Mouse (Mus musculus): Measurements from ENCODE around the gene Zdhhc17.

Gene Zdhhc17

GRCm38 (mm10) chr10:110921890-110922289, 88.0 kb downstream of the Zdhhc17 start:
- no peak for DNase-seq (ENCODE audit: low read depth, low spot score)

- DNase-seq (ENCODE audit: low read depth, low spot score), result no peak
Observed at GRCm38 (mm10) chr10:110920368-110920950, 89.5 kb downstream of the Zdhhc17 start.

GRCm38 (mm10) chr10:110919531-110920343, 90.2 kb downstream of the Zdhhc17 start, which contains the start of gene Csrp2:
TSS of gene Csrp2 (plus strand) at chr10:110919789.
- peak; percentile 41 for DNase-seq (ENCODE audit: low read depth, low spot score)

GRCm38 (mm10) chr10:110918414-110919391, 91.2 kb downstream of the Zdhhc17 start:
- no peak for DNase-seq (ENCODE audit: low read depth, low spot score)

GRCm38 (mm10) chr10:110917521-110917920, 92.4 kb downstream of the Zdhhc17 start:
- DNase-seq (ENCODE audit: low read depth, low spot score), result no peak

- DNase-seq (ENCODE audit: low read depth, low spot score), result no peak
Observed at GRCm38 (mm10) chr10:110916666-110917344, 93.1 kb downstream of the Zdhhc17 start.

GRCm38 (mm10) chr10:110903862-110904261, 106.1 kb downstream of the Zdhhc17 start:
- no peak for DNase-seq (ENCODE audit: low read depth, low spot score)

- no peak for DNase-seq (ENCODE audit: low read depth, low spot score)
Observed at GRCm38 (mm10) chr10:110899744-110900501, 110.0 kb downstream of the Zdhhc17 start.

Measured in c-Kit-negative CD71-positive TER-119-positive erythroid progenitor cells, embryonic 14.5 days (primary cell).